Mouse (Mus musculus) yolk sac, embryonic 10.5 days (tissue): ENCODE measurements around the gene Vdac1.

Source experiments
- DNase-seq: peaks from one replicate; pipeline ENCODE4 v3.0.0-alpha.2; 2017; ENCODE audit warnings: low spot score

Gene Vdac1

GRCm38 (mm10) chr11:52421053-52421778 lies 60.6 kb downstream of the Vdac1 start:
- DNase-seq, result peak; percentile 44

GRCm38 (mm10) chr11:52429440-52429839 lies 68.8 kb downstream of the Vdac1 start:
- no peak for DNase-seq

- no peak for DNase-seq
Observed at GRCm38 (mm10) chr11:52431594-52431993, 70.9 kb downstream of the Vdac1 start.

- DNase-seq, result no peak
Observed at GRCm38 (mm10) chr11:52432148-52432547, 71.5 kb downstream of the Vdac1 start.

GRCm38 (mm10) chr11:52433076-52433796 lies 72.6 kb downstream of the Vdac1 start:
- no peak for DNase-seq

- no peak for DNase-seq
Observed at GRCm38 (mm10) chr11:52433797-52434195, 73.1 kb downstream of the Vdac1 start.

GRCm38 (mm10) chr11:52435466-52435865 lies 74.8 kb downstream of the Vdac1 start:
- DNase-seq, result no peak

GRCm38 (mm10) chr11:52437123-52437522 lies 76.5 kb downstream of the Vdac1 start:
- DNase-seq, result no peak
